Mouse (Mus musculus): Measurements from ENCODE around the gene Cuedc1. TPM values are rescaled to one million over a fixed set of nuclear protein-coding genes. Genes with fewer than 3 reads are reported as not detected.

The Cuedc1 gene
- polyA plus RNA-seq, 1 experiment, result not detected

- Histone ChIP-seq H3K4me3 (ENCODE audit: insufficient read depth, low read depth, low read length) (no peak overlapping the region), H3K27ac (ENCODE audit: insufficient read depth, low read depth, low read length) (peak overlapping the region; percentile 49; the same call in 1 of the 2 replicates), H3K4me1 (ENCODE audit: control insufficient read depth, insufficient read depth, low read length) (peaks cover 40% of the 10 kb centered on the region)
- WGBS, result 75% methylated on average over 11 of the region's 11 CpGs
- TF ChIP-seq CTCF (IDR thresholded peaks at IDR 0.05; ENCODE audit: insufficient read depth, low read depth, low read length), result no peak
- no peak for TF ChIP-seq POLR2A (IDR thresholded peaks at IDR 0.05; ENCODE audit: insufficient read depth, low read depth, low read length)
Observed at GRCm38 (mm10) chr11:88159389-88159788, 61.5 kb downstream of the Cuedc1 start.

GRCm38 (mm10) chr11:88160316-88160715, 62.5 kb downstream of the Cuedc1 start:
- Histone ChIP-seq H3K4me3 (ENCODE audit: insufficient read depth, low read depth, low read length) (no peak overlapping the region), H3K4me1 (ENCODE audit: control insufficient read depth, insufficient read depth, low read length) (peaks cover 49% of the 10 kb centered on the region), H3K27ac (ENCODE audit: insufficient read depth, low read depth, low read length) (peak overlapping the region; percentile 38; the same call in 1 of the 2 replicates)
- no peak for TF ChIP-seq CTCF (IDR thresholded peaks at IDR 0.05; ENCODE audit: insufficient read depth, low read depth, low read length)
- no peak for TF ChIP-seq POLR2A (IDR thresholded peaks at IDR 0.05; ENCODE audit: insufficient read depth, low read depth, low read length)
- 76% methylated on average over 5 of the region's 5 CpGs for WGBS

- whole genome bisulfite sequencing, result 2% methylated on average over 21 of the region's 33 CpGs
- peak overlapping the region; percentile 57 for H3K27ac ChIP-seq (ENCODE audit: insufficient read depth, low read depth, low read length)
Observed at GRCm38 (mm10) chr11:88161051-88161581, 63.3 kb downstream of the Cuedc1 start.

GRCm38 (mm10) chr11:88161651-88162362, 63.9 kb downstream of the Cuedc1 start:
- TF ChIP-seq POLR2A (IDR thresholded peaks at IDR 0.05; ENCODE audit: insufficient read depth, low read depth, low read length) (no peak), CTCF (IDR thresholded peaks at IDR 0.05; ENCODE audit: insufficient read depth, low read depth, low read length) (peak; percentile 76)
- H3K4me3 ChIP-seq (ENCODE audit: insufficient read depth, low read depth, low read length), result peak overlapping the region; percentile 58
- under 1% methylated on average over 15 of the region's 15 CpGs for WGBS
- peaks cover 48% of the 10 kb centered on the region for H3K4me1 ChIP-seq (ENCODE audit: control insufficient read depth, insufficient read depth, low read length)
- H3K27ac ChIP-seq (ENCODE audit: insufficient read depth, low read depth, low read length), result peak overlapping the region; percentile 95

More at GRCm38 (mm10) chr11:88161051-88161581, 63.3 kb downstream of the Cuedc1 start:
- no peak for TF ChIP-seq POLR2A (IDR thresholded peaks at IDR 0.05; ENCODE audit: insufficient read depth, low read depth, low read length)
- TF ChIP-seq CTCF (IDR thresholded peaks at IDR 0.05; ENCODE audit: insufficient read depth, low read depth, low read length), result no peak
- Histone ChIP-seq H3K4me3 (ENCODE audit: insufficient read depth, low read depth, low read length) (peak overlapping the region; percentile 58), H3K4me1 (ENCODE audit: control insufficient read depth, insufficient read depth, low read length) (peaks cover 48% of the 10 kb centered on the region)

GRCm38 (mm10) chr11:88162740-88163139, 64.9 kb downstream of the Cuedc1 start:
- TF ChIP-seq POLR2A (IDR thresholded peaks at IDR 0.05; ENCODE audit: insufficient read depth, low read depth, low read length) (no peak), CTCF (IDR thresholded peaks at IDR 0.05; ENCODE audit: insufficient read depth, low read depth, low read length) (no peak)
- H3K27ac ChIP-seq (ENCODE audit: insufficient read depth, low read depth, low read length), result peak overlapping the region; percentile 29; the same call in 1 of the 2 replicates
- WGBS, result 68% methylated on average over 4 of the region's 4 CpGs
- peaks cover 48% of the 10 kb centered on the region for H3K4me1 ChIP-seq (ENCODE audit: control insufficient read depth, insufficient read depth, low read length)
- H3K4me3 ChIP-seq (ENCODE audit: insufficient read depth, low read depth, low read length), result no peak overlapping the region

- H3K4me3 ChIP-seq (ENCODE audit: insufficient read depth, low read depth, low read length), result no peak overlapping the region
- WGBS, result 78% methylated on average over 7 of the region's 7 CpGs
- no peak for TF ChIP-seq POLR2A (IDR thresholded peaks at IDR 0.05; ENCODE audit: insufficient read depth, low read depth, low read length)
- H3K4me1 ChIP-seq (ENCODE audit: control insufficient read depth, insufficient read depth, low read length), result peaks cover 41% of the 10 kb centered on the region
- H3K27ac ChIP-seq (ENCODE audit: insufficient read depth, low read depth, low read length), result peak overlapping the region; percentile 69; the same call in 1 of the 2 replicates
Observed at GRCm38 (mm10) chr11:88164213-88164723, 66.4 kb downstream of the Cuedc1 start.

- no peak overlapping the region for H3K4me3 ChIP-seq (ENCODE audit: insufficient read depth, low read depth, low read length)
- H3K27ac ChIP-seq (ENCODE audit: insufficient read depth, low read depth, low read length), result peak overlapping the region; percentile 69; the same call in 1 of the 2 replicates
- H3K4me1 ChIP-seq (ENCODE audit: control insufficient read depth, insufficient read depth, low read length), result peaks cover 37% of the 10 kb centered on the region
- 51% methylated on average over 15 of the region's 15 CpGs for WGBS
- TF ChIP-seq POLR2A (IDR thresholded peaks at IDR 0.05; ENCODE audit: insufficient read depth, low read depth, low read length) (no peak), CTCF (IDR thresholded peaks at IDR 0.05; ENCODE audit: insufficient read depth, low read depth, low read length) (no peak)
Observed at GRCm38 (mm10) chr11:88164801-88165377, 67.0 kb downstream of the Cuedc1 start.

- WGBS, result 70% methylated on average over 10 of the region's 10 CpGs
- TF ChIP-seq CTCF (IDR thresholded peaks at IDR 0.05; ENCODE audit: insufficient read depth, low read depth, low read length) (no peak), POLR2A (IDR thresholded peaks at IDR 0.05; ENCODE audit: insufficient read depth, low read depth, low read length) (no peak)
- H3K4me3 ChIP-seq (ENCODE audit: insufficient read depth, low read depth, low read length), result no peak overlapping the region
- no peak overlapping the region for H3K27ac ChIP-seq (ENCODE audit: insufficient read depth, low read depth, low read length)
- H3K4me1 ChIP-seq (ENCODE audit: control insufficient read depth, insufficient read depth, low read length), result peaks cover 34% of the 10 kb centered on the region
Observed at GRCm38 (mm10) chr11:88165683-88166364, 68.0 kb downstream of the Cuedc1 start.
